Mouse (Mus musculus) gastrocnemius, postnatal 14 days (tissue): ENCODE measurements around the gene Lrig3. TPM values are rescaled to one million over a fixed set of nuclear protein-coding genes. Genes with fewer than 3 reads are reported as not detected.

Experiments
- DNase-seq: peaks from one replicate; pipeline ENCODE4 v3.0.0; 2021; ENCODE audit warnings: mixed read lengths
- intact Hi-C: fragments of 180-260 bp; cut with DNase I; formaldehyde crosslinking; loops from one replicate; pipeline ENCODE4 v1.15.1; 2025; ENCODE audit warnings: low total_unique reads
- total RNA-seq, 2 experiments: library from RNA; stranded (reverse); gene quantifications; 2 replicates each; pipeline ENCODE4 v1.2.3; 2021

Gene Lrig3
- total RNA-seq, 2 experiments from 2014 or later, result 5.2 to 5.5 TPM

DNA sequence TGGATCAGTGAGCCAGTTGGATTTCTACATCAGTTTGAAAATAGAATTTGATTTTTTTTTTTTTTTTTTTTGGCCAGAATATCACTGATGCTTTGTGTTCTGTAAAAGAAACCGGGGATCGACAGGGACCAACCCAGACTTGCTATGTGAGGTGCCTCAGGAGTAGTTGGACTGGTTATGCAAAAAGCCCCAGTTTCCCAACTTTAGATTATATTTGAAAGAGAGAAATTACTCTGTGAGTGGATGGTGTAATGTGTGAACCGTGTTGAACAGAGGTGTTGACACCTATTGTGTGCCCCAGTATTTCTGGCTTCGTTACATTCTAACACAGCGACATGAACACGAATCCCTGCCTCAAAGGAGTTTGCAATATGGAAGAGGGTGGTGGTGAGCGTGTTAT lies 25.9 kb downstream of the Lrig3 start:
- no peak for DNase-seq
- intact Hi-C loops, result loop anchor here (10.0 kb wide), 1 partner anchor 207 kb away; no protein-coding TSS in a partner anchor

DNA sequence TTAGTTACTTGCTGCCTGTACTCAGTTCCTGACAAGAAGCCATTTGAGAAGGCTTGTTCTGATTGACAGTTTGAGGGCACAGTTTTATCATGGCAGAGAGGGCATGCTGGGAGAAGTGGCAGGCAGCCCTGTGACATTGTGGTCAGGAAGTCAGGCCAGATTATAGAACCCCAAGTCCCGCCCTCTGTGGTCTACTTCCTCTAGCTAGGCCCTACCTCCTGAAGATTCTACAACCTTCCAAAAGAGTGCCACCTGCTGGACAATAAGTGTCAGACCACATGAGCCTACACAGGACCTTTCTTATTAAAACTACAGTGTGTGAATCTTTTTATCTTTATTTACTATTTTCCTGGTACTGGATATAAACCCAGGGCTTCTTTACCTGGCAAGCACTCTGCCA lies 28.9 kb downstream of the Lrig3 start:
- intact Hi-C loops, result loop anchor here (10.0 kb wide), 1 partner anchor 210 kb away; no protein-coding TSS in a partner anchor
- peak; percentile 59 for DNase-seq

DNA sequence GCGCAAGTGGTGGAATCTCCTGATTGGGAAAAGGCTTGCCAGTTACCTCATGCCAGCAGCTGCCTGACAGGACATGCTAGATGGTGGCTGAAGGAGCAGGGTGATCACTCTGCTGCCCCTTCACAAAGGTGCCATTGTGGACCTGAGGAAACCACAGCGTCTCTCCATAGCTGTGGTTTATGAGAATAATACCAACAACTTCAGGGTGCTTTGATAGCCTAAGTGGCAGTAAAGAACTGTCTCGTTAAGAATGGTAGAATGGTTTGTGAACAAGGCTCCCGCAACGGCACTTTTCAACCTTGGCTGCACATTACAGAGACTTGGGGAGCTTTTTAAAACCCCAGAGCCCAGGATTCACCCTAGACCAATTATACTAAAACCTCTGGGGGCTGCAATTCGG lies 29.7 kb downstream of the Lrig3 start:
- intact Hi-C loops, result loop anchor here (10.0 kb wide), 1 partner anchor 211 kb away; no protein-coding TSS in a partner anchor
- DNase-seq, result no peak

DNA sequence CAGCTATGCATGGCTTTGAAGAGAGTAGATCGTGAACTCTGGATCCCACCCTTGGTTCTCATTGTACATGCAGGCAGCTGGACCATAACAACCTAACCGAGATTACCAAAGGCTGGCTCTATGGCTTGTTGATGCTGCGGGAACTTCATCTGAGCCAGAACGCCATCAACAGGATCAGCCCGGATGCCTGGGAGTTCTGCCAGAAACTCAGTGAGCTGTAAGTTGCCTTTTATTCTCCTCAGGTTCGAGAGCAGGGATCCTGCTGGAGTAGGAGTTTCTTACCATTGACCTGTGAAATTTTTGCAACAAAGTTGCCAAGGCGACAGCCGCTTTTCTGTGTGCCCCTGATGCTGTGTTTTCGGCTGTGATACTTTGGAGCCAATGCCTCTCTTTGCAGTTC lies 31.0 kb downstream of the Lrig3 start:
- intact Hi-C loops, result loop anchor here (10.0 kb wide), 1 partner anchor 212 kb away; no protein-coding TSS in a partner anchor
- DNase-seq, result no peak

DNA sequence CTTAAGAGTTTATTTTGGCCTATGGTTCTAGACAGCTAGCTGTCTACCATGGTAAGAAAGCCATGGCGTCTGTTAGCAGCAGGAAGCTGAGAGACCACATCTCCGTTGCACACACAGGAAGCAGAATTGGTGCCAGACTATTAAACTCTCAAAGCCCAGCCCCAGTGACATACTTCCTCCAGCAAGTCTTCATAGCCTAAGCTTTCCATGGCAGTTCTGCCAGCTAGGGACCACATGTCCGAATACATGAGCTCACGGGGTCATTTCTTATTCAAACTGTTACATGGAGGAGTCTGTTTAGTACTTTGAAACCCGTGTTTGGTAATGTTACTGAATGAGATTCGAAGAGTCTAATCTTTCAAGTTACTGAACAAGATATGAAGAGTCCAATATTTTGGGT lies 33.6 kb downstream of the Lrig3 start:
- no peak for DNase-seq
- intact Hi-C loops, result loop anchor here (10.0 kb wide), 1 partner anchor 215 kb away; no protein-coding TSS in a partner anchor

DNA sequence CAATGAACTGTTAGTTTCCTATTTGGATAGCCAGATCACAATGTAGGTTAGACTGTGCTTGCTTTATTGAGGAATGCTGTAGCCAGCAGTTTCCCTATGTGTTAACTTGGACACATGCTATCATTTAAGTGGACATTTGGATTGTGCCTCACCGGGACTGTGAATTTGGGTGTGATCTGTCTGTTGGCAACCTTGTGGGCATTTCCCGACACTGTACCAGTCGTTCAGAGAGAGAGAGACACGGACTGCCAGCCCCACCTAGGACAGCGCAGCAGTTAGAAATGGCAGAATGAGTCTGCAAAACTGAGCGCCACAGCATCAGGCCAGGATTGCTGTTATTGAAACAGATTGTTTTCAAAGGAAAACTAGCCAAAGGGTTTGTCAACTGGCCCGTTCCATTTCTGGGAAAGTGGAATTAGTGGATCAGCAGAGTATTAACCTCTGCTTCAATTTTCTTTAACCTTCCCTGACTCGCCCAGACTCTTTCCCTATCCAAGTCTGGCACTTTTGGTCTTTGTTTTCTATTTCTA lies 35.0 kb downstream of the Lrig3 start:
- DNase-seq, result peak; percentile 35
- intact Hi-C loops, result no loop called here

DNA sequence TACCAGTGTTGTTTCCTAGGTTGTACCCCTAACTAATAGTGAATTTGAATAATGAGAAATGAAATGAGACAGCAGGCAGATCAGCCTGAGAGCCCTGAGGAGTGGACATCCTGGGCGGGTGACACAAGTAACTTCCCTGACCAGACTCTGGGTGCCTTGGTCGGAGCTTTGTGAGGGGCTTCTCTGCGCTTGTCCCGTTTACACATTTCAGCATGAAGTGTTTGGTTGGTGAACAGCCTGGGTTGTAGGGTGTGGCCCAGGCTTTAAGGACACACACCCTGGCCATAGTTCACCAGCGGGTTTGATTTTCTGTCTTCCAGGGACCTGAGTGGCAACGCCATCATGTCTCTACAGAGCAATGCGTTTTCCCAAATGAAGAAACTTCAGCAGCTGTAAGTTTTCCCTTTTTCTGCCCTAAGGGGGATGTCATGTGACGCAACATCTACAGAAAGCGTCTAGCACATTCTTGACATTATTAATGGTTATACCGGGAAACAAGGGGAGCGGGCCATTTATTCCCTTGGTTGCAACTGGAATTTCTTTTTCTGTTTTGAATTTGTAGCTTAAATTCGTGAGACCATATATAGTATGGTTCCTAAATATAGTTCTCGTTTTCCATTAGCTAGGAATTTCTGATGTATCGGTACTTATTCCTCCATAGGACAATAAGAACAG lies 36.2 kb downstream of the Lrig3 start:
- intact Hi-C loops, result no loop called here
- no peak for DNase-seq

DNA sequence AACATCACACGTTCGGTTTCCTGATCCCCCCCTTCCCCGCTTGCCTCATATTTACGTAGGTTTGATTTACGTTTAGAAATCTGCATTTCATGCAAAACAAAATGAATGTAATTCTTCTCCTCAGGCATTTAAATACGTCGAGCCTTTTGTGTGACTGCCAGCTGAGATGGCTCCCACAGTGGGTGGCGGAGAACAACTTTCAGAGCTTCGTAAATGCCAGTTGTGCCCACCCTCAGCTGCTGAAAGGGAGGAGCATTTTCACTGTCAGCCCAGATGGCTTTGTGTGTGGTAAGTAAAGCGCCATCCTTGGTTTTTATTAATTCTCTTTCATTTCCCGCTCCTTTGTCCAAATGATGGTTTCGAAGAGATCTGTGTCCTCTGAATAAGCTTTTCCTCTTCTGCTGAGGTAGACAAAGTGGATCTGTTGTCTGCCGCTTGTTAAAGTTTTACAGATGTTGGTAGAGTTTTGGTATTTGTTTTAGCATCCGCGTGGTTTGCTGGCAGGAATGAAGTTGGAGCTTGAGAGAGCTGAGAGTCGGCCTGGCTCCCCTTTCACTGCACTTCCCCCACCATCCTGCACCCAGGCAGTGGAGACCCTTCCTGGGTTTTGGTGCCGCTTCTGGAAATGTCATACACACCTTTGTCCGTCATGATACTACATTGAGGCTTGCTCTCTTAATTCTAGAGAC lies 37.0 kb downstream of the Lrig3 start:
- no peak for DNase-seq
- intact Hi-C loops, result no loop called here

DNA sequence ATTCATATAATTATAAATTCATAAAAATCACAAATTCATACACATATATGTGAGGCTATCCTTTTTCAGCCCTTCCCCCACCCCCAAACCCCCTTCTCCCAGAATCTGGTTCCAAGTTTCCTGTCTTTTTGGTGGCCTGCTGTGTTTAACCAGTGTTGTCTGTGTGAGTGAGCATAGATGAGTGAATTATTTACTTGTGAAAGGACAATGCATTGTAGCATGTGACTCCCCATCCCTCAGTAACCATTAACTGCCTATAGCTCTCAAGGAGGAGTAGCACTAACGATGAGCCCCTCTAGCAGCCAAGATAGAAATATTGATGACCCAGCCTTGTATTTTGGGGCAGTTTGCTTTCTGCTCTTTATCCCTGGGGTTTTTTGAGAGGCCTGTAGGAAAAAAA lies 37.9 kb downstream of the Lrig3 start:
- intact Hi-C loops, result no loop called here
- DNase-seq, result no peak

DNA sequence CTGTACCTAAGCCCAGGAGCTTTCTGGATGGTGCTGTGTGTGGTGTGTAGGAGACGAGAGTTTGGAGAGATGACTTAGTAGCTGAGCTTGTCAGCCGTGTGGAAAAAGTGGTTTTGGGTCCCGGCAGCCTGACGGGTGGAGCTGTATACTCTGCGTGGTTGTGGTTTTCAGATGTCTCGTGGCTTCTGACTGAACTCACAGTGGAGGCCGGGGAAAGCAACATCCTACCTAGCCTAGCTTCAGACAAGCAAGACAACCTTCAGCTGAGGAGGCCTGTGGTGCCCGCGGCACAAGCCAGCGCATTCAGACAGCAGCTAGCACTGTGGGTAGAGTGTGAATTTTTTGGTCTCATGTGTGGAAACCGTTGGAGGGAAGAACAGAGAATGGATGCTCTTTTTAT lies 47.7 kb downstream of the Lrig3 start:
- no peak for DNase-seq
- intact Hi-C loops, result no loop called here

DNA sequence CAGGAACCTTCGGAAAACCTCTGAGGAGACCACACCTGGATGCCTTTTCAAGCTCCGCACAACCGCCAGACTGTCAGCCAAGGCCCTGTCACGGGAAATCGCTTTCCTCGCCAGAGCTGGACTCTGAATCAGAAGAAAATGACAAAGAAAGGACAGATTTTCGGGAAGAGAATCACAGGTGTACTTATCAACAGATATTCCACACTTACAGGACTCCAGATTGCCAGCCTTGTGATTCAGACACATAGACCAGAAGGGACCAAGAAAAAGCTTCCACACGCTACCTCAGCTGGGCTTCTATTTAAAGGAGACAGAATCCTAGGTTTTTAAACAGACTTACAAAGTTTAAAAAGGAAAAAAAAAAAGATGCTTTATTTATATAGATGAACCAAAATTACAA lies 48.7 kb downstream of the Lrig3 start:
- intact Hi-C loops, result no loop called here

DNA sequence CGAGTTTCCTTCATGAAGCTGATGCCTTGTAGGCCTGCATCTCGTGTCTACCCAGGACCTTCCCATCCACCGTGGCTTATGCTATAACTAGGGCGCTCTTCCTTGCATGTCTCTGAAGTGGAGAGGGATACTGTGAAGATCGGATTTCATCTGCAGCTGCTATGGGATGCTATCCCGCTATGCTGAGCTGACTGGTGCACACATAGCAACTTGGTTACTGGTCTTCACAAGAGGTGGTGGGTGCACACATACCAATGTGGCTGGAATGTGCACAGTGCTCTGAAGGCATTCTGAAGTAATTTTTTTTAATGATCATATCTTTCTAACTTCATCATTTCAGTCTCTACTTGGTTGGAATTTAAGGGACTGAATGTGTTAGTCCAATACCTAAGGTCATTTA lies 49.7 kb downstream of the Lrig3 start:
- intact Hi-C loops, result no loop called here

More for the DNA sequence above, 48.7 kb downstream of the Lrig3 start:
- DNase-seq, result no peak

DNA sequence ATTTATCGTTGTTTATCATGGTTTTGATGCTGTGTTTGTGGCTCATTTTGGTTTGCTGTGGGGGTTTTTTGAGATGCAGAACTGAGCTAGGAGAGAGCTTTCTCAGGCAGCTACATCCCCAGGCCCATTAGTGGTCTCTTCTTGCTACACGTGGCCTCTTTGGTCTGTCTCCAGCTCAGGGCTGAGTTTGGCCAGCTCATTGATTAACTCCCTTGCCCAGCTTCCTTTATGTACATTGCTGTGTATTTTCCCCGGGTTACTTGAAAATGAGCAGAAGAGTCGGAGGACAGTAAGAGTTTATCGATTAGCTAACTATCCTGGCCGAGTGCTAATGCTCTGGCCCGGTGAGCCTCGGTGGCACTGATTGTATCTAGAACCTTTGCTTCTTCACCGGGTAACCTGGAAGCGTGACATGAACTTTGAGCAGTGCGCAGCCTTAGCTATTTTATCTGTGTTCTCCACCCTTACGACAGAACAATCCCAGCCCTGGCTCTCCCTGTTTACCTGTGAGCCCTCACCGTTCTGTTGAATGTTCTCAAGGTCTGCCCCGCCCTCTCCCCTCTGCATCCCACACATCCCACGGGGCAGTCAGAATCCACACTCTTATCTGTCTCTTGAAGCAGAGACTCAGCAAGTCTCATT lies 53.5 kb downstream of the Lrig3 start:
- no peak for DNase-seq
- intact Hi-C loops, result no loop called here

More for the DNA sequence above, 49.7 kb downstream of the Lrig3 start:
- DNase-seq, result no peak

DNA sequence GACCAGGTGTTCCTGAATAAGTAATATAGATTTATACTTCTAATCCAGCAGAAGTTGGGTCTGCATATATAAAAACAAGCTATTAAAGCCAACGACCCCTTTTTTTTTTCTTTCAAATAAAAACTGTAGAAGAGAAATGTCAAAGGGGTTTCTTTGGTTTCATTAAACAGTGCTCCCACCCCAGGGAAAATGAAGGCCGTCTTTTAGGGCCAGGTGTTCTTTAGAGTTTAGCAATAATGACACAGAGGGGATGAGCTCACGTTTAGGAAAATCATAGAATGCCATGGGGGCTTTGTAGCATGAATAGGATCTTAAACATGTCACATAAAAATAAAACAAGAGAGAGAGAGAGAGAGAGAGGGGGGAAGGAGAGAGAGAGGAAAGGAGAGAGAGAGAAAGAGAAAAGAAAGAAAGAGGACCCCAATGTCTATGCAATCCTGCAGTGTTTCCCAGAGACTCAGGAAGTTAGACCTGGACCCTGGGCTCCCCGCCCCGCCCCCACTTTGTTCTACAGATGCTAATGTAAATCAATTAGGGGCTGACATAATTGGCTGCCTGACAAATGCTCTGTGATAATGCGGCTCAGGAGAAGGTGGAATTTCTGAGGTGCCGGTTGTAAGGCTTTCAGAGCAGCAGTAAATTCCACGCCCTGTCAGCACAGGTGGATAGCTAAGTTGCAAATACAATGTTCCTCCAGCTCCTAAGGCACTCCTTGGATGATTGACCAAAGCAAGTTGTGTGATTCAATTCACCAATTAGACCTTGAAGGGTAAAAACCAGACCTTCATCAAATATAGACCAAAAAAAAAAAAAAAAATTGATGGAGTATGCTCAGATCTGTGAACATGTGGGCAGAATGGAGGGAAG lies 62.8 kb downstream of the Lrig3 start:
- intact Hi-C loops, result no loop called here

DNA sequence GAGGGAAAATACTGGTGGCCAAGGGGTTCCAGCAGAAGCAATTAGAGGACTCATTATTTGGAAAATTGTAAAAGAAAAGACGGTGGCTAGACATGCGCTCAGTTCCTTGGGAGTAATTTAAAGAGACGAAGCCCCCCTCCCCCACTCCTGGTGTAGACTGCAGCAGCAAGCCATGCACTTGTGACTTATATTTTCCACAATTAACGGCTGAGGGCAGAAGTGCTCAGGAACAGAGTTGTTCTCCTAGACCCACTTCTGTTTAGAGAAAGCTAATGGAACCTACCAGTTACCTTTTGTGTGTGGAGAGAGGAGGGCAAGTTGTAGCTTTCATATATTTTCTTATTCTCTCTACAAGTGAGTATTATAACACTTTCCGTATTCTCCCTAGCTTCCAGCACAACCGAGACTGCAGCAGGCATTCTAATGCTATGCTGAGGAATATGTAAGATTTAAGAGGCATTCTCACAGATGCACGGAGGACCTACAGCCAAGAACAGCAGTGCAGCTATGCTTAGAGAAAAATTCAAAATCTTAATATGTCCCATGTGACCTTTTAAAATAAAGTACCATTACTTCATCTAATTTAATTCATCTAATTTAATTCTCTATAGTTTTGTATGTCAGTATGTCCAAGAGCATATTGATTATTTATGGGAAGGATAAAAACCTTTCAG lies 63.6 kb downstream of the Lrig3 start:
- DNase-seq, result no peak
- intact Hi-C loops, result no loop called here

More for the DNA sequence above, 62.8 kb downstream of the Lrig3 start:
- no peak for DNase-seq

DNA sequence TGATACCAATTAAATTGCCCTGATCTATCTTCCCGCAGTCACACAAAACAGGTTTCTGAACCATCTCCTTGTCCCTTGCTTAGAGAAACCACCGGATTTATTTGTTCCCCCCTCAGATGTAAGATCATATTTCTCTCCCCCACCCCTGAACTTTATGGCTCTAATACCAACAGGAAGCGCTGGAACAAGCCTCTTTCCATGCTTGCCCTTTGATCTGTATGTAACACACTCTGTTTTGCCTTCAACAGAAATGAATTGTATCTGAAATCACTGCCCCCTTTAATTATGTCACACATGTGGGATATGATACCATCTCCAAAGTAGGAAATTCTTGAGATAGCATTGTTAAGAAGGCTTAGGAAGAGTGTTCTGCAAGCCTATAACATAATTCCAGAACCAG lies 90.9 kb downstream of the Lrig3 start:
- DNase-seq, result no peak
- intact Hi-C loops, result no loop called here

DNA sequence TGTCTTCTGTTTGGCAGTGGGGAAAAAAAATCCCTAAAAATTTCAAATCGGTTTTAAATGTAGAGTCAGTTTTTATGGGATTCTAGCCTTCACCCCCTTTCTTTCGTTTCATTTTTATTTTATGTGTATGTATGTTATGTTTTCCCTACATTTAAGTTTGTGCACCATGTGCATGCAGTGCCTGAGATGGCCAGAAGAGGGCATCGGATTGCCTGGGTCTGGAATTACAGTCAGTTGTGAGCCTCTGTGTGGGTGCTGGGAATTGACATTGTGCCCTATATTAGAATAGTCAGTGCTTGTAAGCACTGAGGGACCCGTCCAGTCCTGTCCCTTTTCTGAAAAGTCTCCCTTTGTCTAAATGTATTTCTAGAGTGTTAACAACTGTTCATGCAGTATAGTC lies 96.8 kb downstream of the Lrig3 start:
- intact Hi-C loops, result no loop called here

More for the DNA sequence above, 96.8 kb downstream of the Lrig3 start:
- DNase-seq, result no peak
